Mouse (Mus musculus) hindbrain, embryonic 12.5 days (tissue): Measurements from ENCODE around the gene Pfdn5. TPM values are rescaled to one million over a fixed set of nuclear protein-coding genes. Genes with fewer than 3 reads are reported as not detected.

Experiments
- ATAC-seq: fragments of 200-750 bp; cut with Nextera tagmentation; 2 replicates; pipeline ENCODE4 v1.8.0; 2017; ENCODE audit warnings: moderate TSS enrichment; ENCODE audit not compliant: low FRiP score
- H3K27ac ChIP-seq: fragments of 300-500 bp; sonication (generic); 2 replicates; pipeline ENCODE4 v1.5.1; 2016; ENCODE audit warnings: mild to moderate bottlenecking
- H3K27me3 ChIP-seq: fragments of 300-500 bp; sonication (generic); 2 replicates; pipeline ENCODE4 v1.6.1; 2016; ENCODE audit warnings: mild to moderate bottlenecking
- H3K36me3 ChIP-seq: fragments of 300-500 bp; sonication (generic); 2 replicates; pipeline ENCODE4 v1.6.1; 2016; ENCODE audit warnings: mild to moderate bottlenecking
- H3K4me1 ChIP-seq: fragments of 300-500 bp; sonication (generic); 2 replicates; pipeline ENCODE4 v1.6.1; 2016
- H3K4me2 ChIP-seq: fragments of 300-500 bp; sonication (generic); replicated peaks from 2 replicates; pipeline ENCODE4 v1.6.1; 2016; ENCODE audit warnings: mild to moderate bottlenecking
- H3K4me3 ChIP-seq: fragments of 300-500 bp; sonication (generic); 2 replicates; pipeline ENCODE4 v1.5.1; 2016; ENCODE audit warnings: mild to moderate bottlenecking
- H3K9ac ChIP-seq: fragments of 300-500 bp; sonication (generic); 2 replicates; pipeline ENCODE4 v1.6.1; 2016; ENCODE audit warnings: mild to moderate bottlenecking, moderate library complexity
- H3K9me3 ChIP-seq: fragments of 300-500 bp; sonication (generic); replicated peaks from 2 replicates; pipeline ENCODE4 v1.6.1; 2016; ENCODE audit warnings: mild to moderate bottlenecking
- WGBS: fragments of 180-500 bp; shearing (Covaris S2); methylation state at CpG from one replicate; pipeline ENCODE4 v1.1.7; 2016; 5-methylcytosine and 5-hydroxymethylcytosine counted together
- polyA plus RNA-seq: library from polyadenylated mRNA; unstranded; fragments of >200 nt; fragmentation: Nextera tagmentation; extraction: Ambion mirVana; gene quantifications from 2 replicates; pipeline ENCODE4 v1.2.1, GENCODE M21; 2016

Gene Pfdn5
- polyA plus RNA-seq, 1 experiment from 2014 or later = 402 TPM

GRCm38 (mm10) chr15:102341580-102341979 is 15.7 kb downstream of the Pfdn5 start:
- no peak overlapping the region for H3K4me3 ChIP-seq
- peaks cover 67% of the 10 kb centered on the region for H3K36me3 ChIP-seq
- no peak overlapping the region for H3K27ac ChIP-seq
- H3K9me3 ChIP-seq = no peaks in the 10 kb centered on the region
- WGBS = 14% methylated on average over 1 of the region's 1 CpGs
- H3K27me3 ChIP-seq = no peaks in the 10 kb centered on the region
- H3K4me2 ChIP-seq = no peak overlapping the region
- H3K4me1 ChIP-seq = no peaks in the 10 kb centered on the region
- H3K9ac ChIP-seq = no peak overlapping the region
- ATAC-seq = no peak

- Histone ChIP-seq H3K4me1 (no peaks in the 10 kb centered on the region), H3K9me3 (no peaks in the 10 kb centered on the region), H3K27ac (no peak overlapping the region), H3K4me2 (no peak overlapping the region), H3K27me3 (no peaks in the 10 kb centered on the region), H3K9ac (no peak overlapping the region), H3K36me3 (peaks cover 48% of the 10 kb centered on the region), H3K4me3 (no peak overlapping the region)
- 95% methylated on average over 3 of the region's 3 CpGs for whole genome bisulfite sequencing
- no peak for ATAC-seq
Measured at GRCm38 (mm10) chr15:102344490-102344889, 18.6 kb downstream of the Pfdn5 start.

GRCm38 (mm10) chr15:102346444-102346843 is 20.5 kb downstream of the Pfdn5 start:
- WGBS = 88% methylated on average over 4 of the region's 4 CpGs
- no peak overlapping the region for H3K27ac ChIP-seq
- no peaks in the 10 kb centered on the region for H3K9me3 ChIP-seq
- peaks cover 38% of the 10 kb centered on the region for H3K36me3 ChIP-seq
- no peaks in the 10 kb centered on the region for H3K27me3 ChIP-seq
- H3K4me3 ChIP-seq = no peak overlapping the region
- peaks cover 12% of the 10 kb centered on the region for H3K4me1 ChIP-seq
- ATAC-seq = no peak
- H3K4me2 ChIP-seq = no peak overlapping the region
- no peak overlapping the region for H3K9ac ChIP-seq

GRCm38 (mm10) chr15:102350138-102350941 is 24.4 kb downstream of the Pfdn5 start, which contains the start of gene Aaas:
Gene Aaas, minus strand, starts transcription at chr15:102350771.
- Histone ChIP-seq H3K27me3 (no peaks in the 10 kb centered on the region), H3K4me1 (peaks cover 20% of the 10 kb centered on the region), H3K9me3 (no peaks in the 10 kb centered on the region), H3K4me2 (peak within 1 kb of the TSS; percentile 90), H3K36me3 (peaks cover 22% of the 10 kb centered on the region), H3K9ac (peak within 1 kb of the TSS; percentile 81), H3K27ac (peak within 1 kb of the TSS; percentile 62; the same call in 1 of the 2 replicates), H3K4me3 (peak within 1 kb of the TSS; percentile 76)
- ATAC-seq = peak; percentile 88
- under 1% methylated on average over 56 of the region's 56 CpGs for WGBS

DNA sequence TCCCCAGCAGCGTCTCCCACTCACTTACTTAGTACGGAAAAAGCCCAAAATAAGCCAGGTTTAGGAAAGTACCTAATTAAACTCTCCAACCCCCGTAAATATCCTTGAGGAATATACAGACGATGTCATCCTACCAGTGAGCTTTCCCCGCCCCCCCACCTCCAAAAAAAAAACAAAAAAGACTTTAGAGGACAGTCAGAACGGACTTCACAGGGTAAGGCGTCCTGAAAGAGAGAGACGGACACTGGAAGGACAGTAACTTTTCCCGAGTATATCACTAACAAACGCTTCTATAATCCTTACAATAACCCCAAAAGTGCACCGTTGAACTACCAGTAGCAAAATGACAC is 25.0 kb downstream of the Pfdn5 start:
- Histone ChIP-seq H3K4me1 (peaks cover 24% of the 10 kb centered on the region), H3K4me2 (peak overlapping the region; percentile 90), H3K36me3 (peaks cover 16% of the 10 kb centered on the region), H3K27ac (no peak overlapping the region), H3K9me3 (no peaks in the 10 kb centered on the region), H3K4me3 (peak overlapping the region; percentile 76), H3K9ac (peak overlapping the region; percentile 49; the same call in 1 of the 2 replicates), H3K27me3 (peaks cover 1% of the 10 kb centered on the region)
- ATAC-seq = peak; percentile 26; the same call in 1 of the 2 replicates
- 11% methylated on average over 11 of the region's 11 CpGs for WGBS

DNA sequence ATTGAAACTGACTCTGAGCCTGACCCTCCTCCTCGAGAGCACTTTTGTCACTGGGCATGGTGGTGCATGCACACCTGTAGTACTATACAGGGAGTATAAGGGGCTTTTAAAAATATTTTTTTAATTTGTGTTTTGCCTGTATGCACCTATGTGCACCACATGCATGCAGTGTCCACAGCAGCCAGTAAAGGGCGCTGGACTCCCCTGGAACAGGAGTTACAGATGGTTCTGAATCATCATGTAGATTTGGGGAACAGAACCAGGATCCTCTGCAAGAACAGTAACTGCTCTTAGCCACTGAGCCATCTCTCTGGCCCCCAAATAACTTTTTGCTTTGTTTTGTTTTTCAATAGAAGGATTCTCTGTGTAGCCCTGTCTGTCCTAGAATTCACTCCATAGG is 26.3 kb downstream of the Pfdn5 start:
- Histone ChIP-seq H3K36me3 (peaks cover 4% of the 10 kb centered on the region; the same call in 1 of the 2 replicates), H3K27ac (no peak overlapping the region), H3K4me3 (no peak overlapping the region), H3K27me3 (peaks cover 11% of the 10 kb centered on the region), H3K9me3 (no peaks in the 10 kb centered on the region), H3K4me1 (peaks cover 37% of the 10 kb centered on the region), H3K4me2 (no peak overlapping the region), H3K9ac (no peak overlapping the region)
- ATAC-seq = no peak
- WGBS = 64% methylated on average over 2 of the region's 2 CpGs

- Histone ChIP-seq H3K27me3 (peaks cover 29% of the 10 kb centered on the region), H3K27ac (no peak overlapping the region), H3K4me3 (no peak overlapping the region), H3K9ac (no peak overlapping the region), H3K9me3 (no peaks in the 10 kb centered on the region), H3K36me3 (no peaks in the 10 kb centered on the region), H3K4me1 (peaks cover 51% of the 10 kb centered on the region), H3K4me2 (no peak overlapping the region)
- ATAC-seq = no peak
- WGBS = 88% methylated on average over 2 of the region's 2 CpGs
Measured at GRCm38 (mm10) chr15:102353986-102354385, 28.1 kb downstream of the Pfdn5 start.

GRCm38 (mm10) chr15:102355134-102355870 is 29.4 kb downstream of the Pfdn5 start:
- peak overlapping the region; percentile 38 for H3K4me3 ChIP-seq
- H3K27me3 ChIP-seq = peaks cover 40% of the 10 kb centered on the region
- no peaks in the 10 kb centered on the region for H3K36me3 ChIP-seq
- H3K9ac ChIP-seq = peak overlapping the region; percentile 59
- peaks cover 47% of the 10 kb centered on the region for H3K4me1 ChIP-seq
- H3K27ac ChIP-seq = peak overlapping the region; percentile 82
- no peaks in the 10 kb centered on the region for H3K9me3 ChIP-seq
- ATAC-seq = peak; percentile 66
- peak overlapping the region; percentile 64 for H3K4me2 ChIP-seq
- under 1% methylated on average over 46 of the region's 49 CpGs for WGBS

DNA sequence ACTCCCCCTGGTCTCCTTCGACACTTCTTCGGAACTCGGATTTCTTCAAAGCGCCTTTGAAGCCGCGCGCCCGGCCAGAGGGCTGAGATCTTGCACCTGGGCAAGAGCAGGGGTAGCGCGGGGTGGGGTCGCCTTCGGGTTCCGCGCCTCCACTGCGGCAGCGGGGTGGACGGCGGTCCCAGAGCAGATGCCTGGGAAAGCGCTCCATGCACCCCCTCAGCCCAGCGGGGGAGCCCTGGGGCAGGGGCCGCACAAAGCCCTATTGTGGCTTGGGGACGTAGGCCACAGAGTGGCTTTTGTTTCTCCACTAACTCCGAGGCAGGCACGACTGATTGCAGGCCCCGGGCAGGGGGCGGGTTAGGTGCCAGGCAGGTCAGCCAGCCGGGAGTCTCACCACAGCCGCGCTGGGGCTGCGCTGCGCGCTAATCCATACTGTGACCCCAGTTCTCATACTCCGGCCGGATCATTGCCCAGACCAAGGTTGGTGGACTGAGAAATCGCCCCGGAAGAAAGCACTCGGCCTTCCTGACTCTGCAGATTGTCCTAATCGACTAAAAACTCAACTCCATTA is 30.0 kb downstream of the Pfdn5 start:
- peaks cover 40% of the 10 kb centered on the region for H3K27me3 ChIP-seq
- peaks cover 45% of the 10 kb centered on the region for H3K4me1 ChIP-seq
- peak overlapping the region; percentile 59 for H3K9ac ChIP-seq

DNA sequence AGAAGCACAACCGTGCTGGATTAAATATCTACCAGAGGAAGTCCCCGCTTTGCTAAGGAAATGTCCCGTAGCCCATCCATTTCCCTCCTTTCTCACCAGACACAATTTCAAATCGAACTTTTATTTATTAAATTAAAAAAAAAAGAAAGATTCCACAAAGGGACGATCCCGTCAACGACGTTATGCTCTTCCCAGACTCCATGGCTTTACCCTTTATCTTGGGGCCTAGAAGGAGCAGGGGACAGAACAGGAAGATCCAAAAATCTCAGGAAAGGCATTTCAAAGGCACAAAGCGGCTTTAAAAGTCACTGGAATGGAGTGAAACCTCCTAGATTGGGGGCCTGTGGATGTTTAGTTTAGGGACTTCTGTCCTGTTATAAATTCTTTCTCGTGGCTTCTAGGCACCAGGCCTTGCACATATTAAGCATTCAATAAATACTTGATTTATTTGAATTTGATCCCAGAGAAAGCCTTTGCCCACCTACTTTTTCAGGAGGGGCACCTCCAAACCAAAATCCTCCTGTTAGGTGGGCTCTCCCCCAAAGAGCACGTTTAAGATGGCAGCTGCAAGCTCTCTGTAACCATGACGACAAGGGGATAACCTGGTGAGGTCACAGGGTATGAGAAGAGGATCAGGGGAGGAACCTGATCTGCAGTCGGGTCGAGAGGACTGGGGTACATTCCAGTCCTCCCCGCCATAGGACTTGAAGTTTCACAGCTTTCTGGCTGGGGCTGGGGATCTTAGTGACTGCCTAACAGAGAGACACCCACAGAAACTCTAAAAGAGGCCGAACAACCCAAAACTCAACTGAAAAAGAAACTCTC is 30.8 kb downstream of the Pfdn5 start:
- H3K27ac ChIP-seq = peak overlapping the region; percentile 82
- peaks cover 42% of the 10 kb centered on the region for H3K4me1 ChIP-seq
- ATAC-seq = no peak
- no peaks in the 10 kb centered on the region for H3K36me3 ChIP-seq
- H3K4me3 ChIP-seq = no peak overlapping the region
- no peaks in the 10 kb centered on the region for H3K9me3 ChIP-seq
- peak overlapping the region; percentile 64 for H3K4me2 ChIP-seq
- peak overlapping the region; percentile 59; the same call in 1 of the 2 replicates for H3K9ac ChIP-seq
- 21% methylated on average over 16 of the region's 16 CpGs for WGBS
- peaks cover 40% of the 10 kb centered on the region for H3K27me3 ChIP-seq

More for the DNA sequence above, 30.0 kb downstream of the Pfdn5 start:
- Histone ChIP-seq H3K27ac (peak overlapping the region; percentile 82), H3K4me2 (peak overlapping the region; percentile 64), H3K9me3 (no peaks in the 10 kb centered on the region), H3K36me3 (no peaks in the 10 kb centered on the region), H3K4me3 (peak overlapping the region; percentile 38)
- ATAC-seq = peak; percentile 70
- under 1% methylated on average over 38 of the region's 38 CpGs for WGBS

GRCm38 (mm10) chr15:102358126-102358525 is 32.2 kb downstream of the Pfdn5 start:
- Histone ChIP-seq H3K4me2 (peak overlapping the region; percentile 37), H3K4me1 (peaks cover 46% of the 10 kb centered on the region), H3K36me3 (no peaks in the 10 kb centered on the region), H3K9me3 (no peaks in the 10 kb centered on the region), H3K27ac (no peak overlapping the region), H3K4me3 (peak overlapping the region; percentile 12; the same call in 1 of the 2 replicates), H3K9ac (no peak overlapping the region), H3K27me3 (peaks cover 52% of the 10 kb centered on the region)
- ATAC-seq = no peak
- WGBS = 3% methylated on average over 25 of the region's 25 CpGs
